Mouse (Mus musculus) hindbrain, embryonic 12.5 days (tissue): ENCODE data around the gene Zfp69. TPM values are rescaled to one million over a fixed set of nuclear protein-coding genes. Genes with fewer than 3 reads are reported as not detected.

Experiments used
- microRNA-seq: library from miRNA; unstranded; fragments of <30 nt; microRNA quantifications from one replicate; pipeline ENCODE4, GENCODE M21; 2017
- polyA plus RNA-seq: library from polyadenylated mRNA; unstranded; fragments of >200 nt; fragmentation: Nextera tagmentation; extraction: Ambion mirVana; gene quantifications from 2 replicates; pipeline ENCODE4 v1.2.1, GENCODE M21; 2016

The Zfp69 gene
- polyA plus RNA-seq, 1 experiment from 2014 or later, result 10.1 TPM

Small RNA genes lying within 50 kb of the gene (microRNA-seq; reads per million reads assigned to microRNA genes)
- not detected for gene Mir7015

Other genes starting within 250 kb of the Zfp69 start
- 5.0 and 5.7 TPM in 2 replicates for gene Kcnq4, start 203.1 kb downstream of the Zfp69 start, polyA plus RNA-seq
- 101 and 104 TPM in 2 replicates for gene Nfyc, start 120.1 kb downstream of the Zfp69 start, polyA plus RNA-seq
- 8.5 and 9.2 TPM in 2 replicates for gene Rims3, start 96.9 kb downstream of the Zfp69 start, polyA plus RNA-seq
- gene Exo5, start 26.7 kb downstream of the Zfp69 start, polyA plus RNA-seq, result 34.1 and 38.0 TPM in 2 replicates
- 36.2 and 41.7 TPM in 2 replicates for gene Smap2, start 65.5 kb upstream of the Zfp69 start, polyA plus RNA-seq
- gene Col9a2, start 87.7 kb upstream of the Zfp69 start, polyA plus RNA-seq, result 55.6 and 63.0 TPM in 2 replicates
- 32.5 and 35.1 TPM in 2 replicates for gene Zmpste24, start 146.5 kb upstream of the Zfp69 start, polyA plus RNA-seq
- not detected in 2 replicates for gene Tmco2, start 157.5 kb upstream of the Zfp69 start, polyA plus RNA-seq